Mouse (Mus musculus): ENCODE measurements around the gene Wipf3.

GRCm38 (mm10) chr6:54404916-54405315 is 24.5 kb upstream of the Wipf3 start:
- TF ChIP-seq CTCF (IDR thresholded peaks at IDR 0.05; ENCODE audit: low read depth) (no peak), EP300 (IDR thresholded peaks at IDR 0.05; ENCODE audit: low read depth) (no peak)
